Mouse (Mus musculus): Measurements from ENCODE around the gene Car12. TPM values are rescaled to one million over a fixed set of nuclear protein-coding genes. Genes with fewer than 3 reads are reported as not detected.

Car12 gene
- total RNA-seq (2021): 10 to 100 TPM in 1 of 2 experiments, 1 to 10 TPM in 1; 1.9 to 21.5 TPM
- long read RNA-seq, experiment 1, partial matches to known transcripts: 0 of 1 reads
- long read RNA-seq, experiment 1, other reads (novel, unspliced or antisense): 1 of 1 reads
- long read RNA-seq, experiment 2, partial matches to known transcripts: 0 of 13 reads
- long read RNA-seq, experiment 2, other reads (novel, unspliced or antisense): 9 of 13 reads

DNA sequence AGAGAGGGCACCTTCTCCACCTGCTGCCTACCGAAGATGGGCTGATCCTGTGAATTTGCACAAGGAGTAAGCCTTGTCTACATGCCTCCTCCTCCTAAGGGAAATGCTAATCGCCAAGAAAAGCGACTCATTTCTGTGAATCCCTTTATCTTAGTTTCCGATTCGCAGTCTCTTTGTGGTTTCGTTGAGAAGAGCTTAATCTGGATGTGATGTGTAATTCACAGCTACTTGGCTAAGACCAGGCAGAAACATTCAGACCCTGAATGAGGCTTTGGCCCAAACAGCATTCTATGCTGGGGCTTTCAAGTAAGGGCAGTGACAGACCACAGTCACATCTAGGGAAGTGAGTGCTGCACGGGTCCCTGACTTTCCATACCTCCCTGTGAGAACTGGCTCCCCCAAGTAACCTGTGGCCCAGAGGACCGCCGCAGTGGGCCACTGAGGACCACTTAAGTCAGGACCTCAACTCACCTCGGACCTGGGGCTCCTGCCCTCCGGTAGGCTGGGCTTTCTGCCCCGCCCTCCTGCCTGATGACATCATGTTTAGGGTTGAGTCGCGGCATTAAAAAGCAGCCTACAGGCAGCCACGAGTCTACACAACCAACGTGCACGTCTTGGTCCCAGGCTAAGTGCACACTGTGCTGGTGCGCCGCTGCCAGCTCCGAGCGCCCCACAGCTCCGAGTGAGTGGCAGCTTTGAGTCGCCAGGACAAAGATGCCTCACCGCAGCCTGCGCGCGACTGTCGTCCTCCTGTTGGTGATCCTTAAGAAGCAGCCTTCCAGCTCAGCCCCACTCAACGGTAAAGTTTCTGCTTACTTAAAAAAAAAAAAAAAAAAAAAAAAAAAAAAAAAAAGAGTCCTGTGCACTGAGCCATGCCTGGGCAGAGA, at the start of gene Car12:
Gene Car12, plus strand, starts transcription at position 552 of the 887 bp plus-strand sequence.
- no peak for DNase-seq (ENCODE audit: low spot score in 2 of 2)

DNA sequence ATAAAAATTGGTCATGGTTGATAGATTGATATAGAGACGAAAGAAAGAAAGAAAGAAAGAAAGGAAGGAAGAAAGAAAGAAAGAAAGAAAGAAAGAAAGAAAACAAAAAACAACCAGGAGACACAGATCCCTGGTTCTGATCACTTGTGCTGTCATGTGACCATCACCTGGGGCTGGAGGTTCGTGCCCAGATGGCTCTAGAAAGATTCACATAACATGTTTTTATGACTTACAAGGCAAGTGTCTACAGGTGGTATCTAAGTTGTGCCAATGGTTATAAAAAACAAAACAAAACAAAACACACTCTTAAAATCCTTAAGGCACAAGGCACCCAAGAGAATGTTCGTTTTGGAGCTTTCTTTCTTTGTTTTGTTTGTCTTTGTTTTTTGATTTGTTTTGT, 49.7 kb upstream of the Car12 start:
- no peak for DNase-seq (ENCODE audit: low spot score in 2 of 2)

DNA sequence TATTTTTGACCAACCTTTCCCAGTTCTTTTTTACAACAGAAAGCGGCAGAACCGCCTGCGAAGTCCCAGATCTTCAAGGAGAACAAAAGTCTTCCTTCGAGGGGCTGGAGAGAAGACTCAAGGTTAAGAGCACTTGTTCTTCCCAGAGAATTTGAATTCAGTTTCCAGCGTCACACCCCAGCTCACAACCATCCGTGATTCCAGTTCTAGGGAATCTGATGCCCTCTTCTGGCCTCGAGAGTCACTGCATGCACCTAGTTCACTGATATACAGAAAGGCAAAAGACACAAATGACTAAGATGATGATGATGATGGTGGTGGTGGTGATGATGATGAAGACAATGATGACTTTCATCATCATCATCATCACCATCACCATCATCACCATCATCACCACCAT, 48.9 kb upstream of the Car12 start:
- DNase-seq (ENCODE audit: low spot score in 2 of 2): no peak

DNA sequence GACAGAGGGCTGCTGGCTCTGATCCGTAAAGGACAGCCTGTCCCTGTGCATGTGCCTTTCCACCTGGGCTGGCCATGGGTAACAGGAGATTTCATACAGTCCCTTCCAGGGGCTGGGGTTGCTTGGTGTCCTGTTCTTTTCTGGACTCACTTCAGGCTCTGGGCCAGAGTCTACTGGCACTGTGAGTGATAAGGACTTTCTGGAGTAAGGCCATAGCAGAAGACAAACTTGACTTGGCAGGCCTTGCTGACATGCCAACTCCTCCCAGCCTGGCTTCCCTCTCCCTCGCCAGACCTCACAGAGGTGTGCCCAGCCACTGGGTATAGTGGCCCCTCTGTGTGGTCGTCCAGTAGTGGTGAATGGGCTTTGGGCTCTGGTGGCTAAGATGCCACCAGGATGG, 47.3 kb upstream of the Car12 start:
- no peak for DNase-seq (ENCODE audit: low spot score in 2 of 2)

DNA sequence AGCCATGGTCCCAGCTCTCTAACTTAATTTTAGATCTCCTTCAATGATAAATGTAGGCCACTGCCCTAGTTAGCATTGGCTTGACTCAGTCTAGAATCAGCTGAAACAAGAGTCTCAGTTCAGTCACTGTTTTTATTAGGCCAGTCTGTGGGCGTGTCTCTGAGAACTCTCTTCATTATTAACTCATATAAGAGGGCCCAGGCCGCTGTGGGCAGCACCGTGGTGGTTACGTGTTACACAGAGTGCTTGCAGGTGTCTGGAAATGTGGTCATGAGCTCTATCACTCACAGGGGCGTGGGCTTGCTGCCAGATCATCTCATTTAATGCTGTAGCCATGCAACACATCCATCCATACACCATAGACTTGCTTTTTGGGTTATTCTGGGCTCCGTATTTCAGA, 46.4 kb upstream of the Car12 start:
- no peak for DNase-seq (ENCODE audit: low spot score in 2 of 2)

DNA sequence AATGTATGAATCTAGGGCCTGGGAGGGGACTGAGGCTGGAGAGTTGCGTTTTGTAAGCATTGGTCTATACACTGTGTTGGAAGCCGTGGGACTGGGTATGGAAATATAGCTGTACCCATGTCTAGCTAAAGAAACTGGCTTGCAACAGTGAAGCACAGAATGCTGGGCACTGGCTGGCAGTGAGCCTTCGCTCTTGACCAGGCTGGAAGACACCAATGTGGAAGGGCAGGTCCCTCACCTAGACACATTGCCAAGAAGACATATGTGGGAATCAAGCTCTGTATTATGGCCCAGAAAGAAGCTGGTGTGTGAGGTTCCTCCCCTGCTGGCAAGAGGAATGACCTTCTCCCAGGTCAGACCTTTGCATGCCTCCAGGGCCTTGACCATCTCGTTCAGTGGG, 45.6 kb upstream of the Car12 start:
- no peak for DNase-seq (ENCODE audit: low spot score in 2 of 2)

DNA sequence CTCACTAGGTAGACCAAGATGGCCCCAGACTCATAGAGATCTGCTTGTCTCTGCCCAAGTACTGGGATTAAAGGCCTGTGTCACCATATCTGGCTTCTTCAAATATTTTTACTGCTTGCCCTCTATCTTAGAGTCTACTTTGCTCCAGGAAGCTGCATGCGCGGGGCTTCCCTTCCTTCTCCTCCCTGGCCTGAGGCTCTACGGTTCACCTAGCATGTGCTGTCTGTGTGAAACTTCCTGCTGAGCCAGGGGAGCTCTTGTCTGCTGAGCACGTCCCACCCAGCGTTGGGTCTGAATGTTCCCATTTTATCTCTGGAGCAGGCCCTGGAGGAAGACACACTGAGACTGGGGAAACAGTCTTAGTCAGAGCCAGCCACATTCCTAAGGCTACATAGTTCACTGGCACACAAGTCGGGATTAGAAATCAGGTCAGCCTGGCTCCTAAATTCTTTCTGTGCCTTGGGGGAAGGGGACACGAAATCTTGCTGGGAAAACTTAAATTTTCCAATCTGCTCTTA, 43.9 kb upstream of the Car12 start:
- no peak for DNase-seq (ENCODE audit: low spot score in 2 of 2)

DNA sequence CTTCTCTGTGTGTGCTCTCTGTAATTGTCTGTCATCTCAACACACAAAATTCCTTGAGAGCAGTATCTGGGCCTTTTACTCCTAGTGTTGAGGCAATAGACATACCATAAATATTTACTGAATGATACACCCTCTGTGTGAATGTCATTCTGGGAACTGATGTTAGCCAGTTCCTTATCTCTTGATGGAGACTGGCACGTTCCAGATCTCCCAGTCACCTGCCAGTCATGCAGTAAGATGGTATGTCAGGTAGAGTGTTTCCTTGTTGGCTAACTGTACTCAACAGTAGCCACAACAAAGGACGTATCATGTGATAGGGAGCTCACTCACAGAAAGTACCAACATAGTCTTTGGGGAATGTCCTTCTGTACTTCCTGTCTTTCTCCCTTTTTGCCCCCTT, 39.7 kb upstream of the Car12 start:
- DNase-seq (ENCODE audit: low spot score in 2 of 2): no peak

DNA sequence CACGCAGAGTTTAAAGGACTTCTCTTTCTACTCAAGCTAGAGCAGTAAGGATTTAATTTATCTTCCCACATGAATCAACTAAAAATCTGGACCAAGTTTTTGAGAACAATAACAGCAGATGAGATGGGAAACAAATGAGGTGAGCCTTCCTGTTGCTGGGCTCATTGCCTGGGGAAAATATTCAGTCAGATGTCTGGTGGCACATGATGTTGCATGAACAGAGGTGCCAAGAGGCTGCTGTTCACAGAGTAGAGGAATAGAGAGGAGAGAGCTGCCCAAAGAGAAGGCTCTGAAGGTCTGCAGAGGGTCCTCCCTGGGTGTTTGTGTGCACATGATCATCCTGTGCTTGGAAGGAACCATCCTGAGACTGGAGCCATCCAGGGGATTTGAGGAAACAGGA, 37.9 kb upstream of the Car12 start:
- DNase-seq (ENCODE audit: low spot score in 2 of 2): no peak

DNA sequence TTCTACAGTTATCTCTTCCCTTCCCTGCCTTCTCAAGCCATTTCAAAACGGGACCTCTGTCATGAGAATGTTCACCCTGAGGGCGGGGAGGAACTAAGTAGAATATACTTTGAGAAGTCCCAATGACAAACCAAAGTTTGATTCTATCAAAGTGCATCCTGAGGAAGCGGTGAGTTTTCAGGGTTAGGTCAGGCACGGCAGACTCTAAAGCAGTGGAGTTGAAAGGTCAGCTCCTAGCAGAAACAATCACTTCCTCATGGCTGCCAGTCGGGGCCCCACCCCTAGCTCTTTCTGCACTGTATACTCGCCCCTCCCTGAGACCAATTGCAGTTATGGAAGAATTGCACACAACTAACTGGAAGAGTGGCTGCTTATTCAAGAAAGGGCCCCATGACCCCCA, 33.4 kb upstream of the Car12 start:
- no peak for DNase-seq (ENCODE audit: low spot score in 2 of 2)

DNA sequence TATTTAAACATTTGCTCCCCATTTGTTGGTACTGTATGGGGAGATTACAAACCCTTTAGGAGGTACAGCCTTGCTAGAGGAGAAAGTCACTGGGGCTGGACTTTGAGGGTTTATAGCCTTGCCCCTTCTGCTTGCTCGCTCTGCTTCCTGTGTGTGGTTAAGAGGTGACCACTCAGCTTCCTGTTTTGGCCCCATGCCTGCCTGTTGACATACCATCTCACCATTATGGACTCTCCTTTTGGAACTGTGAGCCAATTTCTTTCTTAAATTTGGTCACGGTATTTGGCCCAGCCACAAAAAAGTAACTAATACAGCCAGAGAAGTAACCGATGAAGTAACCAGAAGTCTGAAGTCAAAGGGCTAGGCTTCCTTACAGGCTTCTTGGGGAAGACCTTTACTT, 30.7 kb upstream of the Car12 start:
- DNase-seq (ENCODE audit: low spot score in 2 of 2): no peak

DNA sequence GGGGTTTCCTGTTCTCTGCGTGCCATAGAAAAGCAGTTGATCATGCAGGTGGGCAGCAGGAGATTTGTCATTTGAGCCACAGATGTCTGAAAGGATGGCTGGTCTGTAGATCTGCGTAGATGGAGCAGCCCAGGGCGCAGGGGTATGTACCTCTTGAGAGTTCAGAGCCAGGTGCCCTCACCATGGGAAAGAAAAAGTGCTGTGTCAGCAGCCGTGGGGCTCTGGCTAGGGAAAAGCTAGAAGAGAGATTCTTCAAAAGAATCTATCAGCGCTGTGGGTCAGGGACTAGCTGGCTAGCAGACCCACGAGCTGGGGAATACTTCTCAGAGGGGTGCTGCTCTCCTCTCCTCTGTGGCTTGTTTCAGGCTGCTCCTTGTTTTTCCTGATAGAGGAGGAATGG, 27.8 kb upstream of the Car12 start:
- no peak for DNase-seq (ENCODE audit: low spot score in 2 of 2)

DNA sequence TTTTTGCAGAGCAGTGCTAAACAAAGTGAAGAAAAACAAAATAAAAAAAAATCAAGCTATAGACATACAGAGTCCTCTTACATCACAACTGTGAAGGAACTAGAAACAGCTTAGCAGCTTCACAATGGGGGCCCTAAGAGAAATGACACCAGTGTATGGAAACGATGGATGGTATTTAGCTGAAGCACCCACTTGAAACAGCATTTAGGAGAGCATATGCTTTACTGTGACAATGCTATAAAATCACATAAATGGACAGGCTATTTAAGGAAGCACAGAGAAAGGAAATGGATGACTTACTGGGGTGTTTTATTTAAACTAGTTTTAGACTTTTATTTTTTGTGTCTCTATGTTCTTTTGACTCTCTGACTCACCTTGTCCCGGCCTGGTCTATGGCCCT, 25.8 kb upstream of the Car12 start:
- no peak for DNase-seq (ENCODE audit: low spot score in 2 of 2)

DNA sequence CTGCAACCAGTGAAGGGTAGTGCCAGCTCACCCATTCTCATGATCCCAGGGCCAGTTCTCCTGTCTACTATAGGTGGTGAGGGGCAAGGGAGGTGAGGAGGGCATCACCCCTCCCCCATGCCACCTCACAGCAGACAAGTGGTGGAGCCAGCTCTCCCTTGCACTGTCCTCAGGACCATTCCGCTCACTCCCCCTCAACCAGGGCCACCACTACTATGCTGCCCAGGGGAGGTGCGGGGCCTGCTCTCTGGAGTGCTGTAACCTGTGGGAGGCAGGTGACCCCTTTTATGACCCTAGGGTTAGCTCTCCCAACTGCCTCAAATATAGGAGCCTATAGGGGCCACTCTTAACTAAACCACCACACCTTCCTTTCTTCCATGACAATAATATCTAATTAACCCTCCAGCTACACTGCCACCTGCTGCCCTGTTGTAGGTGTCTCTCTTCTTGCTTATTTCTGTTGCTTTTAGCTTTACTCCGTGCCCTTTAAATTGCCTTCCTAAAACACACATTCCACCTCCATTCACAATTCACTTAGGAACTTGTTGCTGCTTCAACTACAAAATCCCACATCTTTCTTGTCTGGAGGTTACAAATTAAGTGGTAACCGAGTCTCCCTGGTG, 21.7 kb upstream of the Car12 start:
- DNase-seq (ENCODE audit: low spot score in 2 of 2): no peak

DNA sequence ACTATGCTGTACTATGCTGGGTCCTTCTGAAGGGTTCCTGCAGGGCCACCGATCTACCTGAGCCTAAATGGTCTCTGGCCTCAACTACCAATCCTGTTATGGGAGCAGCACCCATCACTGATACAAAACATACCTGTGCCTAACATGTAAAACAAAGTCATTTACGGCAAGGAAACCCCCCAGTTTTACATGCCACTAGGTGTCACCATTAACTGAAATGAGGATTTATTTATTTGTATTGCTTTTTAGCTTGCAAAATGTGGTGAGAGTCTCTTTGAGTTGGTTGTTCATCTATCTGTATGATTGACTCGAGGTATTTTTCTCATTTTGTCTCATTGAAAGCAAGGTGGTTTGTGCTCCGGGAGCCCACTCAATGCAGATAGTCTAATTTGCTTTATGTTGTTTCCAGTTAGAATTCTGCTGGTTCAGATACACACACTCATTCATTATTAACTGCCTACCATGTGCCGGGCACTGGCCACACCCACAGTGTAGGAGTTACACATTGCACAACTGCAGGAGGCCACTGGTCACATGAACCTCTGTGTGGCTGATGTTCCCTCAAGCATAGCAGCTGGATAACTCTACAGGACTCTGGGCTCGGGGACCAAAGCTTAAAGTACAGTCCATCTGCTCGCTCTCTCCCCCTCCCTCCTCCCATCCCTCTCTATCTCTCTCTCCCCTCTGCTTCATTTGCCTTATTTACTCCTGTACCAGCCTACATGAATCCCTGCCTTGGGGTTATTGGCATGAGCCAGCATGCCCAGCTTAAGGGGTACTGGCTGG, 15.9 kb upstream of the Car12 start:
- no peak for DNase-seq (ENCODE audit: low spot score in 2 of 2)

DNA sequence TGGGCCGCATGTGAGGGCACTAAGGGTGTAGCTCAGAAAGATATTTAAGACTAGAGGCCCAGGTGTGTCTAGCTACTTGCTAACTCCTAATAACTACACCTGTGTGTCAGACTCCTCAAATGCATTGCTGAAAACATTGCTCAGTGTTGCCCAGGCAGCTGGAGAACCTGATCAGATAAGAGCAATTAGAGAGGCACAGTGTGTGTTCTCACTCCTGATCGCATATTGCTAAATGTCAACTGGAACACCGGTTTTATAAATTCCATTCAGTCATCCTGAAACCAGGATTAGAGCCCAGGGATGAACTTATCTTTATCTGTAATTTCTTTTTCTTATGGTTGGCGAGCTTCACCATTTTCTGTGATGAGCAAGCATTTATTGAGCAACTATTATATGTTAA, 13.7 kb upstream of the Car12 start:
- DNase-seq (ENCODE audit: low spot score in 2 of 2): no peak

DNA sequence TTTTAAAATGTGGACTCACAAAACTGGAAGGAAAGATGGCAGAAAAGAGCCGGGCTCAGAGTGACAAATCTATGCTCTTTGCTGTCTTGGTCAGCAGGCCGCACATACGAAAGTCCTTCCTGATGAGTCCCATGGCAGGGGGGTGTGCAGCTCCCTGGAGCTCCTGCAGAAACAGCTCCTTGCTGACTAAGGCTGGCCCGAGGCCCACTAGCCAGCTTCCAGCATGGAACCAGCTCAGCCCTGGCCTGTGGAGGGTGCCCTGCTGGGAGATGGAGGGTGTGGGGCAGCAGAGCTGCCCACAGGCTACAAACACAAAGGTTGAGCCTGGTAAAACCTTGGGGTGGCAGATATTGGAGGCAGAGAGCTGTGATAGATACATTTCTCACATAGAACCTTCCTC, 10.5 kb upstream of the Car12 start:
- no peak for DNase-seq (ENCODE audit: low spot score in 2 of 2)

DNA sequence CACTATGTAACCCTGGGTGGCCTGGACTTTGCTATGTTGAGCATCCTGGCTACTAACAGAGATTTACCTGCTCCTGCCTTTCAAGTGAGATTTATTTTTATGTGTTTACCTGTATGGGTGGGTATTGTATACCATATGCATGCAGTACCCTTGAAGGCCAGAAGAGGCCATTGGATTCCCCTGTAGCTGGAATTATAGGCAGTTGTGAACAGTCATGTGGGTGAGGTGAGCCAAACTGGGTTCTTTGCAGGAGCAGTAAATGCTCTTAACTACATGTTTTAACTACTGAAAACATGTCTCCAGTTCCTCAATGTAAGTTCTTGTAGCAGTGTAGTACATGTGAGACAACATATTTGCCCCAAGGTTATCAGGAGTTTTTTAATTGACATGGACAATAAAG, 8.1 kb upstream of the Car12 start:
- no peak for DNase-seq (ENCODE audit: low spot score in 2 of 2)

DNA sequence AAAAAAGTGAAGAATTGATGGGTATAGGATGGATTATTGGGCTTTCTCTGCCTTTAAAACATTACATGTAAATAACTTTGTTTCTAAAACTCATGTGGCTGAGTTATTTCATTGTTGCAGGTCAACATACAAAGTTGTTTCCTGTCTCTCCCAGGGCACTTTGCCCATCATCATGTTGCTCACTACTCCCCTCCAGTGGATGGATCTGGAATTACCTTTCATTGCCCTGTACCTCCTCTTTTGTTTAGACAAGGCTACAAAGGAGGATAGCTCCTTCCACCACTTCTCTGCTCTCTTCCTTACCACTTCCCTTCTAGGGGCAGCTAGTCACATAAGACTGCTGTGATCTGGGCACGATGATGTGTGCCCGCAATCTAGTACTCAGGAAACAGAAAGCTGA, 7.7 kb upstream of the Car12 start:
- peak; percentile 55 to 63 for DNase-seq (ENCODE audit: low spot score in 2 of 2)

DNA sequence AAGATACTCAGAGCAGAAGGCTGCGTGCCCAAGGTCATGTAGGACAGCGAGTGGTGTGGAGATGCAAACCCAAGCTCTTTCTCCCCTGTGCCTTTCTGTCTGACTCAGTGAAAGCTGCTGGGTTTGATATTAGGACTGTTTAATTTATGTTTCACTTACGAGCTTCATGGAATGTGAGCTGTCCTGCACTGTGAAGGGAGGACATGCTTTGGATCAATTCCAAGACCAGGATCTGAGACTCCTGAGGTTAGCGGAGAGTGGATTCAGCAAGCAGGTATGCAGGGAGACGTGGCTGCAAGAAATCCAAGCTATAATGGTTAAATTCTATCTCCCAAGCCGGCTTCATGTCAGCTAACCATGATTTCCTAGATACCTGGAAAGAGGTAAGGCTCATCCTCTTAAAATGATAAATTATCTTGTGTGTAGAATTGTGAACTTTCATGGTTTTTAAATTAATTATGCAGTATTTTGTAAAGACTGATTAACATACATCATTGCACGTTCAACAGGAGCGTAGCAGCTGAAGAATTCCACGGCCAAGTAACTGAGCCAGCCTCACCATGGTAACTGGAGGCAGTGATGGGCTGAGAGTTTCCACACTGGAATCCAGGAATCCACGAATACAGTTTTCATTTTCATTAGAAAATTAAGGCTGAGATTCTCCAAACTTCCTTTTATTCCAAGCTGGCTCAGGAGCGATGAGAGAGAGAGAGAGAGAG, 5.3 kb upstream of the Car12 start:
- DNase-seq (ENCODE audit: low spot score in 2 of 2): no peak
